Mouse (Mus musculus): Measurements from ENCODE around the gene Gm12248.

DNA sequence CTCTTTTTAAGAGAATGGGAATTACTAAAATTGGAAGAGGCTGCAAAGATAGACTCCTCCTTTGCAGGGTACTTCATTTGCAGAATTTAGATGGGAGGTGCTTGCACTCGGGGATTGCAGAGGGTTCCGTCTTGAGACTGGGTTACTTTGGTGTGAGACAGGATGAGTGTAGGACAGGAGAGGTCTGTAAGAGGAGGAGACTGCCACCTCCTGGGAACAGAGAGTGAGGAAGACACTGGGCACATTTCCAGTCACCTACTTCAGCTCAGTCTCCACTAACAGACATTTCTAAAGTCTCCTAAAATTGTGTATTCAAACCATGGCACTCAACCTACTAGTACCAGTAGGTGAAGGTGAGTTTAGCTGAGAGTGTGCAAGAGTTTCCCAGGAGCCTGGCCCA is 74.6 kb downstream of the Gm12248 start:
- TF ChIP-seq CTCF (IDR thresholded peaks at IDR 0.05; ENCODE audit: control insufficient read depth, insufficient read depth, insufficient replicate concordance, low read depth, low read length): no peak
- TF ChIP-seq POLR2A (IDR thresholded peaks at IDR 0.05; ENCODE audit: control insufficient read depth, low read depth, low read length): no peak

Data from testis, adult 2 months (tissue).